Mouse (Mus musculus) liver, embryonic 14.5 days (tissue): ENCODE data around the gene Ttc30a2.
"Not testable (repeated sequence)": the region's sequence is repeated elsewhere in the genome, so short reads cannot be mapped to it uniquely, and the experiment has no call there.

Experiments
- CTCF ChIP-seq: IDR thresholded peaks from 2 replicates; pipeline ENCODE4 v1.5.1; 2016; ENCODE audit warnings: antibody characterized with exemption, low read depth, control low read depth
- EP300 ChIP-seq: IDR thresholded peaks from 2 replicates; pipeline ENCODE4 v1.6.1; 2016; ENCODE audit warnings: antibody characterized with exemption, low read depth

DNA sequence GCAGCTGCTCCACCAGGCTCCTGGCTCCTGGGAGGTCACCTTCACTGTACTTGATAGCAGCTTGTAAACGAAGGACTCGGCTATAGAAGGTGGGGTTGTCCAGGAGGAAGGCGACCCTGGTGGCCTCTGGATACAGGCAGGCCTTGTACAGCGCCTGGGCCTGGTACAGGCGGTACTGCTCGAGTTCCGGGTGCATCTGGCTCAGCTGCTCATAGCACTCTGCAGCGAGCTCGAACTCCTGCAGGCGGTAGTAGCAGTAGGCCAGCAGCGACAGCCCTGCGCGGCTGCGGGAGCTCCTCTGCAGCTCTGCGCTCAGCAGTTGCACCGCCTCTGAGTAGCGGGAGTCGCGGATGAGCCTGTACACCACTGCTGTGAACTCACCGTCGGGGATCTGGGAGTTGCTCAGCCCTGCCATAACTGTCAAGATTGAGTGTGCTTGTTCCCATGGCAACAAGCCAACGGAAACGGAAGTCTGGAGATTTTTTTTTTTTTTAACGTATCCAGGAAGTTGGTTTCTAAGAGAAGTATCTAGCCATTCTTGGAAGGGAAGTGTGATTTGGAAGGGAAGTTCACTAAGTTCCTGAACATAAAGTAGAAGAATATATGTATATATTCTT, at the start of gene Ttc30a2:
- not testable (repeated sequence) for TF ChIP-seq CTCF, EP300
